Mouse (Mus musculus) spleen, adult 12 weeks (tissue): ENCODE data around the gene 9530003J23Rik.
A peak's percentile ranks its signal among the peaks of the same experiment; 100 is the strongest.
"Not testable (repeated sequence)": the region's sequence is repeated elsewhere in the genome, so short reads cannot be mapped to it uniquely, and the experiment has no call there.

Experiments used
- DNase-seq: peaks from one replicate; pipeline ENCODE4 v3.0.0; 2022; ENCODE audit warnings: low spot score

The 9530003J23Rik gene

DNA sequence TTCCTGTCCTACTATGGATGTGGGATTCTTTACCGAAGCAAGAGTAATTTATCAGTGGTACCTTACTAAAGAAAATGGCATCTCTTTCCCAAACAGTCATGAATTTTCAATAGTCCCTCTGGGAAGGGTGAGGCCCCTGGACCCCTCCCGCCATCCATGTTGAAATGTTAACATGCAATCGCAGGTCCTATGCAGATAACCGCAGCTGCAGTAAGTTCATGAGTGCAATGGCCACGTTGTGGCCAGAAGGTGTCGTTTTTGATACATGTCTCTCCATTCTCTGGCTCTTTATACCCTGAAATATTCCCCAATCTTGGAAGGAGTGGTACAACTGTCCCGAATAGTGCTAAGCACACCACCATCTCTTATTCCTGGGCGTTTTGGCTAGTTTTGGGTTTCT, 13.4 kb downstream of the 9530003J23Rik start:
- no peak for DNase-seq

DNA sequence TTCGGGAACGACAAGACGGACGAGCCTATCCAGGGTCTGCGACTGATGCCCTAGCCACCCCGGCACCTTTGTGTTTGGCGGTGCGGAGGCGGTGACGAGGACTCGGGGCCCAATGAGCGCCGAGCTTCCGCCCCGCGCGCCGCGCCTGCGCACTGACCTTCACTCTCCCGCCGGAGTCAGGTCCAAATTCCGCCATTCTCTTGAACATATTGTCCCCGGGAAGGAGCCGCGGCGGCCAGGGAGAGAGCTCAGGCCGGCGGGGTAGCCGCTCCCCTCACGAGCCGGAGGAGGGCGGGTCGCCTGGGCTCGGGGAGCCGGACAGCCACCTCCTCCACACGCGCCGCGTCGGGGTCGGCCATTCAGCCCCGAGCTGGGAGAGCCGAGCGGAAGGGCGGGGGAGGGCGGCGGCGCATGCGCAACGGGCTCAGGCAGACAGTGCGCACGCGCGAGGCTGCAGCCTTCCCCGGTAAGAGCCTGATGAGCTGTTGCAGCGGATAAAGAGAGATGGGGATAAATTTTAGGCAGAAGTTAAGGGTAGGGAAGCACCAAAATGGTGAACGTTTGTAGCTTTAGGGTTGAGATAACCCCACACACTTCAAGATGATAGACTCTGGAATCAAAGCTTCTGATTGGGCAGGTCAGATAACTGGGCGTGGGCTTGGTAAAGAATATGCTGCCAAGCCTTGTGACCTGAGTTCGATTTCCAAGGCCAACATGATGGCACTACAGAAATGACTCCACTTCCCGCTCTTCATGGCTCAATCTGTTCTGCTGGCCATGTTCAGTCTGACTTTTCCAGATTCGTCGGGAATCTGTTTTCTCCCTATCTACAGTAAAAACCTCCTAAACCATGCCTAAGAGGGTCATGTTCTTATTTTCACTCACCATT, 14.2 kb downstream of the 9530003J23Rik start, which contains the start of gene Yeats4:
Yeats4 (minus strand) TSS at position 406 of the 889 bp plus-strand sequence.
- peak; percentile 99 for DNase-seq

DNA sequence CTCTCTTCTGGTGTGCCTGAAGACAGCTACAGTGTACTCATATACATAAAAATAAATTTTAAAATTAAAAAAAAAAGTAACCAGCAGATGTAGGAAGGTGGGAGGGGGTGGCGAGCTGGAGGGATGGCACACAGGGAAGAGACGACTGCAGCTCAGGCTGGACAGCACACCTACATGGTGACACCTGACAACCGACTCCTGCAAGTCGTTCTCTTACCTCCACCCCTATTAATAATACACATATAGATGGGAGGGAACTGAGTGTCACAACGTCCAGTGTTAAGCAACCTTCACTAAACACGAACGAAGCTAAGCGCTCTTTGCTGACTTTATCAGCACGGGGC, 14.8 kb downstream of the 9530003J23Rik start:
- DNase-seq: no peak

DNA sequence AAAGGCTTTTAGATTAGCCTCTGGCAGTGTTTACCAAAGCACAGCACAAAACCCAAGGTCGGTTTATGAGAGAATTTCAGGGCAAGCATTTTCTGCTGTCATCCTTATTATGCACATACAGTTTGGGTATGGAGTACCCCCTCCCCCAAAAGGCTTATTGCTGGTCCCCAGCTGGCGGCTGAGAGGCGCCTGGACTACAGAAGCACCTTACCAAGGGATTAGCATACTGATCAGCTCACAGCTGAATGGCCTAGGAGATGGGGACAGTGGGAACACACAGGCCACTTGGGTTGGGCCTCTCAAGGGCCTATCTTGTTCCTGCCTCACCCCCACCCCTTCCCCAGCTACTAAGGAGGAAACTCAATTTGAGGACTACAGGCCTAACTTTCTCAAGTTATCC, 15.7 kb downstream of the 9530003J23Rik start:
- no peak for DNase-seq

DNA sequence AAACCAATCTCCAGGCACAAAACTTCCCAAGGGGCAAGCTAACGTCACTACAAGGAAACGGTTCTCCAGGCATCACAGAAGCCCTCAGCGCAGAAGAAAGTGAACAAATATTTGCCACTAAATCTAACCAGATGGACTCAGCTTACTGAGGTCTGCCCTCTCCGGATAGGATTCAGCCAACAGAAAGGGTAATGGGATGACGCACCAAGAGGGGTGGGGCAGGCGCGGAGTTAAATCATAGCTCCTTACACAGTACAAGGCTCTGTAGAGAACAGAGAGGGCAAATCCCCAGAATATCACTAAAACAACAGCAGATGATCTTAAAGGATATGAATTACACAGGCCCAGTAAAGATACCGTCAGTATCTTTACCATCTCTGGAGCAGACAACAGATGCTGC, 20.2 kb downstream of the 9530003J23Rik start:
- no peak for DNase-seq

DNA sequence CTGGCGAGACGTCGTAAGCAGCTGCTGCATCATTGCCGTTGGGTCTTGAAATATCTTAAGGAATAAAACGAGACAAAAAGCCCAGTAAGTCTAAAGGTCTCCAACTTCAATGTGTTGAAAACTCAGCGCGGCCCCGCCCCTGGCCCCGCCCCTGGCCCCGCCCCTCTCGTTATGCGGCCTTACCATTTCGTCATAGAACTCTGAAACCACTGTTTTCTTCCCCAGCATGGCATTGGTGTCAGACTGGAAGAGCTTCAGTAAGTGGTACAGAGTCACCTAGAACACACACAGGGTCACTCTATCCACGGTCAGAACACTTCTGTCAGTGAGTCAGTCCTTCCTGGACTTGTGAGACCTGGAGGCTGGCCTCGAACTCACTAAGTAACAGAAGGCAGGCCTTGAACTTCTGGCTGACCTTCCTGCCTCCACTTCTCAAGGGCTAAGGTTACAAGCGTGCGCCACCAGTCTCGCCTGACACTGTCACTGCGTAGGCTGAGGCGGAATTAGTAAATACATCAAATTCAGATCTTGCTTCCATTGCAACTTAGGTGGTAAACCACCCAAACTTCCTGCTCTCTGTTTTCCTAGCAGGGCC, 21.2 kb downstream of the 9530003J23Rik start:
- no peak for DNase-seq

DNA sequence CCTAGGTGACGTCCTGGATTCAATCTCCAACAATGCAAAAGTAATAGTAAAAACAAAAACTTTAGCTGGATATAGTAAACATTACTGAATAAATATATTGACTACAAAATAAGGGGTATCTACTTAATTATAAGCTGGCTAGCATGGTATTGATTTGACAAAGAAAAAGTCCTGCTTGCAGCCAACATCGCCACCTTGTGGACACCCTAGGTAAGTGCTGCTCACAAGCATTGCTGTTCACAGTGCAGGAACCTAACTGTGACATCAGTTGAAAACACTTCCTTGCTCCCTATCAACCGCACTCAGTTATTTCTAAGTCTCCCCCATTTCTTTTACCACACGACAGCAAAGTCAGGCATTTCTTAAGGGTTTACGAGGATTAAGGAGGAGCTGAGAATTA, 21.7 kb downstream of the 9530003J23Rik start:
- peak; percentile 37 for DNase-seq

DNA sequence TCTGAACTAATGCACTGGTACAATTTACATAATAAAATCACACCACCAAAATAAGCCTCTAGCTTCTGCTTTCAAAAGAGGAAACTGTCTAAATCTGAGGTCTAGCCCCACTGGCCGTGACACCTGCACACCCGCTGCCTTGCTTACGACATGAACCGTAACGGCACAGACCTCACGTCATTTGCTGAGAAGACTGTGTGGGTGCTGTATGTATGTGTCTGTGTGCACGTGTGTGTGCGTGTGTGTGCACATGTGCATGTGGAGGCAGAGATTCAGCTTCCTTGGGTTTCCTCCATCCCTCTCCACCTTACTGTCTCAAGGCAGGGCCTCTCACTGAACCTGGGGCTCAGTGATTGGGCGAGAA, 22.4 kb downstream of the 9530003J23Rik start:
- peak; percentile 47 for DNase-seq

DNA sequence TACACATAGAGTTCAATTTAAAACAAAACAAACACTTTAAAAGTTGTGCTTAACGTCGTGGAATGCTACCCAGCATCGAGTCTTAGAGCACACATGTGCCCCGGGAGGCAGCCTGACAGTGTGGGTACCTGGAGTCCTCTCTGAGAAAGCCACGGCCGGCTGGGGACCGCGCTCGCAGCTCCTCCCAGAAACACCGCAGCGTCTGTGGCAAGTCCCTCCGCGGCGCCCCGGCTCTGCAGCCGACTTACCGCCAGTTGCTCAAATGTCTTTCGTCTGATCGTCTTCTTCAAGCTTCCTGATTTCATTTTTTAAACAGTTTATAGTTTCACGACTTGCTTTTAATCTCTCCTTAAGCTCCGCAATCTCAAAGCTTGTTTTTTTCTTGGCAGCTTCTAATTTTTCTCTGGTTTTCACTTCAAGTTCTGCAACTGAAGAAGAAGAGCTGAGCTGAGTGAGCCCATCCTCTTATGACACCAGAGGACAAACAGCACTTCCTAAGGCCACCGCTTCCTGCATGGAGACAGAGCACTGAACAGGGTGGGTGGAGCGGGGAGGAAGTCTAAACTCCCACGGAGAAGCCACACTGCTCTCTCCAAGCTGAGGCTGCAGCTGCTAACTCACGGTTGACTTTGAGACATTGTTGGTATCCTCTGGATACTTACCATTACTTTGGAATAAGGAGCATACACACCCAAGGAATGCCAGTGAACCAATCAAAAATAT, 22.9 kb downstream of the 9530003J23Rik start:
- DNase-seq: peak; percentile 19

DNA sequence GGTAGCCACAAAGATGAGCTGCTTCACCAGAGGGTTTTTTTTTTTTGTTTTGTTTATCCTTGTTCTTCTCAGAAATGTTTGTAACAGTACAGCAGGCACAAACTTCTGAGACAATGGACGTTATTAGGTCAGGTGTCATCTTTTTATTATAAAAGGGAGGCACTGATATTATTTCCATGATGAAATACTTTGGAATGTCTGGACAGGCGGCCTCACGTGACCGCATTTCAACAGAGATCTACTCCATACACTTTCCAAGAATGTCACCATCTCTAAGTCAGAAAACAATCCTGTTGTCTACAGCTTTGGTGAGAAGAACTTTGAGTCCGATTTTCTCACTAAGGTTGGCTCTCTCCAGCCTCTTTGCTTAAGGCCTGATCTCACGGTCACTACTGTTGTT, 27.5 kb downstream of the 9530003J23Rik start:
- no peak for DNase-seq

DNA sequence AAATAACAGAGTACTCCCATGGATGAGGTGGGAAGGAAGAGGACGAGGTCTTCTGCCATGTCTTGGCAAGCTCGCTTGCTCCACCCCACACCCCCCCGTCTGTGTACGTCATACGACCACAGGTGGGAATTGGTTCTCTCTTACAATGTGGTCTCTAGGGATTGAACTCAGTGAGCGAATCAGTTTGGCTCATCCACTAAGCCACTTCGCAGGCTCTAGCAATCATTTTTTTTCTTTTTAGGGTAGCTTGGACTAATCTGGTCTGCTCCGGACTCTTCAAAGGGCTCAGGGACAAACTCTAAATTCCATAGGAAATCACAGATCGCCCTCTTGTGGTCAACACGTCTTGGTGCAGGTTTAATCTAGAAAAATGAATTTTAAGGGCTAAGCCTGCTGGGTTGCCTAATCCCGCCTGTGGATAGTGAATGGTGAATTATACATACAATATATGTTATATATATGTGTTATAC, 29.0 kb downstream of the 9530003J23Rik start:
- peak; percentile 19 for DNase-seq

DNA sequence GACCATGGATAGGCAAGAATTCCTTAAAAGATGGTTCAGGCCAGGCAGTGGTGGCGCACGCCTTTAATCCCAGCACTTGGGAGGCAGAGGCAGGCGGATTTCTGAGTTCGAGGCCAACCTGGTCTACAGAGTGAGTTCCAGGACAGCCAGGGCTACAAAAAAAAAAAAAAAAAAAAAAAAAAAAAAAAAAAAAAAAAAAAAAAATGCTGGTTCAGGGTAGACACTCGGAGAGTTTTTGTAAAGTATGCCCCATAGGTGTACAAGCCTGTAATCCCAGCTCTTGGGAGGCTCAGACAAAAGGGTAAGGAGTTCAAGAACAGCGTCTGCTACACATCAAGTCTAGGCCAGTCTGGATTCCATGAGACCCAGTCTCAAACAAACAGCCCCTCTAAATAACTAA, 29.7 kb downstream of the 9530003J23Rik start:
- not testable (repeated sequence) for DNase-seq

DNA sequence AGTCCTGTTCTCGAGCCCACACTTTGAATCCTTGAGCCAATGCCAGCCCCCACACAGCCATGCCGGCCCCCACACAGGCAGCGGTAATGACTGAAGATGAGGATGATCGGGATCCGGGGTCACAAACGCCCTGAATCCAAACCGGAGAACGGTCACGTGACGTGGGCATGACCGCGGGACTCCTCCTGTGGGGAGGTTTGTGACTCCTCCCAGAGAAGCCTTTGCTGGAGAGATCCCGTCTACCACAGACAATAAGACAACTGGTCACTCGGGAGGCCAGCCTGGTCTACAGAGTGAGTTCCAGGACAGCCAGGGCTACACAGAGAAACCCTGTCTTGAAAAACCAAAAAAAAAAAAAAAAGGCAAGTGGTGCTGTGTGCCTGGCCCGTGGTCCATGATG, 30.3 kb downstream of the 9530003J23Rik start:
- no peak for DNase-seq

DNA sequence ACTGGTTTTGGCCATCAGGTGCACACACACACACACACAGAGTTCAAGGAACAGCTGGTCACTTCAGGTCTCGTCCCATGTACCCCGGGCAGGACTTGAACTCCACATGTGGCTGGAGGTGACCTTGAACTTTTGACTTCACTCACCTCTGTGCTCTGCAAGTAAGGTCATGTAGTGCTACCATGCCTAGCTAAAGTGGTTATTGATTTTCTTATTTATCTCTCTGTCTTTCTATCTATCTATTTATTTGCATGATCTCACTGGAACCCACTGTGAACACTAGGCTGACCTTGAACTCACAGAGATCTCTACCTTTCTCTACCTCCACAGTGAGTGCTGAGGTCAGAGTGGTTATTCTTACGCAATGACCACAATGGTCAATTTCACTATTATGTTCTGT, 32.4 kb downstream of the 9530003J23Rik start:
- DNase-seq: no peak

DNA sequence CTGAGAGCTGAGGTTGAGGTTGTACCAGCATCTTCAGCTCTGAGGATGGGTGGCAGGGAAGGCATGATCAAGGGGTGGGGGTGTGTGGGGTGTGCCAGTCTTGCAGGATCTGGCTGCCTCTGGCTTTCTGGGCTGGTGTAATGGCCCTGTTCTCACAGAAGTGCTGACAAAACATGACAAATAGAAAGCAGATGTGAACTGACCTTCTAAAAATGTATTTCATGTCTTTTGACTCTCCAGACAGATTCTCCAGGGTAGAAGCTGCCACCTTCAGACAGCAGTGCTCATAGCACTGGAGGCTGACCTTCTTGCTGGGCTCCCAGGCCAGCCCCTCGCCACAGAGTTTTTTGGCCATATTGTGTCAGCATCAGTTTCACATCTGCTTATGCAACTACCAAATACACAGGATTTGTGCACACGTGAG, 34.9 kb downstream of the 9530003J23Rik start:
- DNase-seq: no peak

DNA sequence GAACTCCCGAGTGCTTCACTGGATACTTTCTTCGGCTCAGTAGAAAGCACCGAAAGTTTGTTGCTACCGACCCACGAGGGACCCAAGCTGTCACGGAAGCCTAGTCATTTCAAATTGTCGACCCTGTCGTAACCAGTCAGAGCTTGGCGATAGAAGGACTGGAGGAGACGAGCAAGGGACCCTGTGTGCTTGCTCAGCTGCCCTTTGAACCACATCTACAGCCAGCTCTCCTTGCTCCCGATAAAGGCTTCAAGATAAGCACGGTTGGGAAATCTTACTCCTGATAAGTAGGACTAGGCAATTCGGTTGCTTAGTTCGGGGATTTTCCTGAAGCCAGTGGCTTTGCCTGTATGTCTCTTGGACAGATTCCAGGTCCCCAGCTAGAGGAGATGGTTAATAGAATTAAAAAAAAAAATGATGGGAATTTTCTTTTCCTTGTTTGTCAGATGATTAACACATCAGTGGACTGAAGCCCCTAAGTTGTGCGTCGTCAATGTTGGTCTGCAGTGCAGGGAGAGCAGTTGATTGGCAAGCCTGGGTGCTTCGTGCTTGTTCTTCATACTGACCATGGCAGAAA, 35.4 kb downstream of the 9530003J23Rik start:
- no peak for DNase-seq

DNA sequence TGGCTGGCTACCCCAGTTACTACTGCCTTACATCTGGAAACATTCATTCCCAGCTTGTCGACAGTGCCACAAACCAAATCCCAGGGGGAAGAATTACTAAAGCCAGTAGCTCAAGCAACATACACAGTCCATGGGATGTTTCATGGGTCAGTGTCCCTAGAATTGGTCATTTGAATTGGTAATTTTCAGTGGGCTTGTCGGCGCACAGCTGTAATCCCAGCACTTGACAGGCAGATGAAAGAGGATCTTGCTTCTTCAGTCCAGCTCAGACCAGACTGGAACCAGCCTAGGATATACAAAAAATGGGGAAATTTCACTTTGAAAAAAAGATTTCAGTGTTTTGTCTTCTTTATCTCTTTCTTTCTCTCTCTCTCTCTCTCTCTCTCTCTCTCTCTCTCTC, 38.8 kb downstream of the 9530003J23Rik start:
- no peak for DNase-seq

DNA sequence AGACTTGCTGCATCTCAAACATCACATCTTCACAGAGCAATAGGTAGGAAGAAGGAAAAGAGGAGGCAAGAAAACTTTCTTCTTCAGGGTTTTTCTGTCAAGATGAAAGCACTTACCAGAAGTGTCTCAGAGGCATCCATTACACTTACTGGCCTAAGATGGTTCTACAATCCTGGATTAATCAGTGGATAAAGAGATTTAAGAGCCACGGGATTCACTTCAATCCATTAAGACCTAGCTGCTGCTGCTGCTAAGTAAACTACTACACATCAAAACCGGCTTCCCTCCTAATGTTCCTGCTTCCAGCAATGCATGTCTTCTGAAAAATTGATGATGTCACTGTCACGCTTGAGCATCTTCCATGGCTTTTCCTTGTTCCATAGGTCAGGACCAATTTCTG, 41.8 kb downstream of the 9530003J23Rik start:
- no peak for DNase-seq

DNA sequence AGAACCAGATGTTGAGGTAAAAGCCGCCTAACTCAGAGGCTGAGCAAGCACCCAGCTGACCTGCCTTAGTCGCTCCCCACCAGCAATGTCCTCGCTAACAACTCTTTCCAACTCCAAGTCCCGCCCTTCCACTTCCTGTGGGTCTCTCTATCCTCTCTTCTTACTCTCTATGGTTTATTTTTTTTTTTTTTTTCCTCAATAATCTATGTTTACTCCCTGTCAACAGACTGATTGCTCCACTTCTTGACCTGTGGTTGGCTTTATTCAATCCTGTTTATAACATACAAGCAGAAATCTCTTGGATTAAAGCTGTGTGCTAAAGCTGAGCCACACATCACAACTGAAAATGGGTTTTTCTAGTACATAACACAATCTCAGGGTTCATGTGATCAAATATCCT, 42.8 kb downstream of the 9530003J23Rik start:
- DNase-seq: no peak

DNA sequence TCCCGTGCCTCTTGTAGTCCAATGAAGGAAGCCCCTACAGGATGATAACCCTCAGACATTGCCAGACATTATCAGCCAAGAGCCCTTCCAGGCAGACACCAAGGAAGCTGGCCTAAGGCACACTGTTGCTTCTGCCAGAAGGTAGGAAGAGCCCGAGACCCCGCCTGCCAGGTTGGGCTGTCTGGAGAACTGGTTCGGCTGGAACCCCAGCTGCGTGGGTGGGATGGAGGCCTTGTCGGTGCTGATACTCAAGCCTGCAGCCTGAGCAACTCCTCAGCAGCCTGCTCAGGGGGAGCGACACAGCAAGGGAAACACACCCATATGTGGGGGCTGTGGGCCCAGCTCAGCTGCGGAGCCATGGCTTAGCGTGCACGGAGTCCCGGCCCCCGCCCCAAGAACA, 43.5 kb downstream of the 9530003J23Rik start:
- no peak for DNase-seq

DNA sequence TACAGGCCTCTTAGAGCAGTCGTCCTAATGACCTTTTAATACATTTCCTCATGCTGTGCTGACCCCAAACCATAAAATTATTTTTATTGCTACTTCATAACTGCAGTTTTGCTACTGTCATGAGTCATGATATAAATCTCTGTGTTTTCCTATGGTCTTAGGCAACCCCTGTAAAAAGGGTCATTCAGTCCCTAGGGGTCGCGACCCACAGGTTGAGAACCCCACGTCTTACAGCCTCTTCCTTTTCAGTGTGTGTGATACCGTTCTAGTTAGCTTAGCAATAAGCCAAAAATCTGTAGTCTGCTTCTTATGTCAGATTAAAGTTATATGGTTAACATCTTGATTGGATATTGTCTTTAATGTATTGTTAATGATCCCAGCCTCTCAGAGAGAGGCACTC, 45.1 kb downstream of the 9530003J23Rik start:
- DNase-seq: no peak

DNA sequence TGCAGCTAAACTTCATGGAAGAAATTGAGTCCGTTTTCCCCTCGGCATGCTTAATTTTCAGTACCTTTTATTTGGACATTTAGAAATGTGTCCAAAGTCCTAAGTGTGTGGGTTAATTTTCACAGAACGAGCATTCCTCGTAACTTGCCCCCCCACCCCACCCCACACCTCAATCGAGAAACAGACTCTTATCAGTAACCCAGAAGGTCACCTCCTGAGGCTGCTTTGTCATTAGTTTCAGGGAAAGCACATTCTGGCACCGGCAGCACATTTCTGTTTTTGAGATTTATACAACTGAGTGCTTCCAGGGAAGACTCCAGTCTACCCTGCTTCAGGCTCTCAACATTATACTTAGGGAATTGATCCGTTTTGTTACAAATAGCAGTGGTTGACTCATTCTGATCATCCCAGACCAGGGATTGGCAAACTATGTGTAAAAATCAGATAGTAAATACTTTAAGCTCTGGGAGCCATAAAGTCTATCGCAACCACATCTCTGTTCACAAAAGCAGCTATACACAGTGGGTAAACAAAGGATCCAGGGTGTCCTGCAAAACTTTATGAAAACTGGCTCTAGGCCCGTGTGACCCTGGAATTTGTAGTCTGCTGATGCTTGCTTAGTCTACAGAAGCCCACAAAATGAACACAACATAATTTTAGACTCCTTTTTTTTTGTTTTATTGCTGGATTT, 53.0 kb downstream of the 9530003J23Rik start:
- no peak for DNase-seq
